Mouse (Mus musculus) C2C12 (cell line): ENCODE results near the gene Prex1.

Experiments
- CEBPB ChIP-seq: IDR thresholded peaks from one replicate; pipeline ENCODE4 v1.6.1; 2011; ENCODE audit warnings: low read depth, mild to moderate bottlenecking, control low read depth, moderate library complexity
- CTCF ChIP-seq: IDR thresholded peaks from one replicate; pipeline ENCODE4 v1.5.1; 2011; ENCODE audit not compliant: control insufficient read depth, insufficient read depth, insufficient read length
- MAX ChIP-seq: IDR thresholded peaks from one replicate; pipeline ENCODE4 v1.6.1; 2011; ENCODE audit warnings: mild to moderate bottlenecking, control low read depth
- MYOD1 ChIP-seq: IDR thresholded peaks from one replicate; pipeline ENCODE4 v1.6.1; 2011; ENCODE audit warnings: low read depth; ENCODE audit not compliant: control insufficient read depth, insufficient read length
- MYOG ChIP-seq: IDR thresholded peaks from one replicate; pipeline ENCODE4 v1.6.1; 2011; ENCODE audit not compliant: control insufficient read depth, insufficient read length; ENCODE audit errors: extremely low read depth
- USF1 ChIP-seq: IDR thresholded peaks from one replicate; pipeline ENCODE4 v1.6.1; 2011; ENCODE audit warnings: low read depth, mild to moderate bottlenecking, control low read depth, moderate library complexity

GRCm38 (mm10) chr2:166669922-166670321, 43.7 kb downstream of the Prex1 start:
- TF ChIP-seq CTCF (no peak), CEBPB (no peak), MAX (no peak), USF1 (no peak), MYOD1 (no peak), MYOG (no peak)
